Mouse (Mus musculus): Measurements from ENCODE around the gene H2-Q1. TPM values are rescaled to one million over a fixed set of nuclear protein-coding genes. Genes with fewer than 3 reads are reported as not detected.

H2-Q1 gene
- polyA plus RNA-seq (2021; fragmentation: Nextera tagmentation): 0.13 TPM in 1 of 2 replicates, not detected in the other
- long read RNA-seq, experiment 1: 0 reads
- long read RNA-seq, experiment 2, partial matches to known transcripts: 0 of 1 reads
- long read RNA-seq, experiment 2, other reads (novel, unspliced or antisense): 0 of 1 reads

GRCm38 (mm10) chr17:35320327-35321081 is at the start of gene H2-Q1:
TSS of gene H2-Q1 (plus strand) at chr17:35320405.

GRCm38 (mm10) chr17:35342071-35342671 is 22.0 kb downstream of the H2-Q1 start, which contains the start of gene H2-Q2:
TSS of gene H2-Q2 (plus strand) at chr17:35342242.

Other genes with a start within 250 kb of the H2-Q1 start
- 4.4 and 4.6 TPM in 2 replicates for gene Ly6g6e, start 243.5 kb upstream of the H2-Q1 start, polyA plus RNA-seq (2021; fragmentation: Nextera tagmentation)
- 1.2 and 2.3 TPM in 2 replicates for gene Ly6g6d, start 242.3 kb upstream of the H2-Q1 start, polyA plus RNA-seq (2021; fragmentation: Nextera tagmentation)
- 1.2 and 2.1 TPM in 2 replicates for gene Ly6g6f, start 234.8 kb upstream of the H2-Q1 start, polyA plus RNA-seq (2021; fragmentation: Nextera tagmentation)
- 86.3 and 93.9 TPM in 2 replicates for gene Abhd16a, start 231.1 kb upstream of the H2-Q1 start, polyA plus RNA-seq (2021; fragmentation: Nextera tagmentation)
- gene Ly6g5c, start 212.1 kb upstream of the H2-Q1 start, polyA plus RNA-seq (2021; fragmentation: Nextera tagmentation): not detected in 2 replicates
- gene Ly6g5b, start 205.0 kb upstream of the H2-Q1 start, polyA plus RNA-seq (2021; fragmentation: Nextera tagmentation): not detected in 2 replicates
- 16.5 and 19.1 TPM in 2 replicates for gene Gpank1, start 198.9 kb upstream of the H2-Q1 start, polyA plus RNA-seq (2021; fragmentation: Nextera tagmentation)
- gene Csnk2b, start 198.4 kb upstream of the H2-Q1 start, polyA plus RNA-seq (2021; fragmentation: Nextera tagmentation): 212 and 242 TPM in 2 replicates
- 24.7 and 40.7 TPM in 2 replicates for gene D17H6S53E, start 194.0 kb upstream of the H2-Q1 start, polyA plus RNA-seq (2021; fragmentation: Nextera tagmentation)
- gene Apom, start 188.4 kb upstream of the H2-Q1 start, polyA plus RNA-seq (2021; fragmentation: Nextera tagmentation): not detected in 2 replicates
- gene Bag6, start 185.2 kb upstream of the H2-Q1 start, polyA plus RNA-seq (2021; fragmentation: Nextera tagmentation): 68.3 and 90.8 TPM in 2 replicates
- gene Prrc2a, start 155.5 kb upstream of the H2-Q1 start, polyA plus RNA-seq (2021; fragmentation: Nextera tagmentation): 25.5 and 33.2 TPM in 2 replicates
- 37.6 and 39.5 TPM in 2 replicates for gene Aif1, start 144.3 kb upstream of the H2-Q1 start, polyA plus RNA-seq (2021; fragmentation: Nextera tagmentation)
- gene Lst1, start 132.0 kb upstream of the H2-Q1 start, polyA plus RNA-seq (2021; fragmentation: Nextera tagmentation): 28.9 and 30.2 TPM in 2 replicates
- 1.2 and 1.4 TPM in 2 replicates for gene Ltb, start 126.0 kb upstream of the H2-Q1 start, polyA plus RNA-seq (2021; fragmentation: Nextera tagmentation)
- gene Tnf, start 118.4 kb upstream of the H2-Q1 start, polyA plus RNA-seq (2021; fragmentation: Nextera tagmentation): 0.09 and 0.19 TPM in 2 replicates
- gene Lta, start 115.1 kb upstream of the H2-Q1 start, polyA plus RNA-seq (2021; fragmentation: Nextera tagmentation): 0.14 and 0.16 TPM in 2 replicates
- gene Gm16181, start 99.6 kb upstream of the H2-Q1 start, polyA plus RNA-seq (2021; fragmentation: Nextera tagmentation): not detected in 2 replicates
- gene Atp6v1g2, start 86.7 kb upstream of the H2-Q1 start, polyA plus RNA-seq (2021; fragmentation: Nextera tagmentation): 685 and 716 TPM in 2 replicates
- 6.4 and 9.7 TPM in 2 replicates for gene Nfkbil1, start 84.6 kb upstream of the H2-Q1 start, polyA plus RNA-seq (2021; fragmentation: Nextera tagmentation)
- 193 and 215 TPM in 2 replicates for gene Ddx39b, start 78.7 kb upstream of the H2-Q1 start, polyA plus RNA-seq (2021; fragmentation: Nextera tagmentation)
- gene H2-D1, start 57.7 kb upstream of the H2-Q1 start, polyA plus RNA-seq (2021; fragmentation: Nextera tagmentation): 68.9 and 78.2 TPM in 2 replicates
- 0.13 and 0.69 TPM in 2 replicates for gene H2-Q2, start 21.8 kb downstream of the H2-Q1 start, polyA plus RNA-seq (2021; fragmentation: Nextera tagmentation)
- gene H2-Q4, start 59.2 kb downstream of the H2-Q1 start, polyA plus RNA-seq (2021; fragmentation: Nextera tagmentation): 0.09 and 0.36 TPM in 2 replicates
- 1.2 and 1.6 TPM in 2 replicates for gene H2-Q6, start 104.4 kb downstream of the H2-Q1 start, polyA plus RNA-seq (2021; fragmentation: Nextera tagmentation)
- gene H2-Q7, start 118.8 kb downstream of the H2-Q1 start, polyA plus RNA-seq (2021; fragmentation: Nextera tagmentation): 2.5 and 2.7 TPM in 2 replicates
- gene H2-Q10, start 149.7 kb downstream of the H2-Q1 start, polyA plus RNA-seq (2021; fragmentation: Nextera tagmentation): not detected in 2 replicates
- gene Pou5f1, start 185.6 kb downstream of the H2-Q1 start, polyA plus RNA-seq (2021; fragmentation: Nextera tagmentation): not detected in 2 replicates
- gene Tcf19, start 196.4 kb downstream of the H2-Q1 start, polyA plus RNA-seq (2021; fragmentation: Nextera tagmentation): 4.4 and 6.9 TPM in 2 replicates
- 0.92 and 1.5 TPM in 2 replicates for gene Cchcr1, start 196.7 kb downstream of the H2-Q1 start, polyA plus RNA-seq (2021; fragmentation: Nextera tagmentation)
- not detected in 2 replicates for gene Psors1c2, start 212.8 kb downstream of the H2-Q1 start, polyA plus RNA-seq (2021; fragmentation: Nextera tagmentation)
- 0.31 and 0.38 TPM in 2 replicates for gene Cdsn, start 231.7 kb downstream of the H2-Q1 start, polyA plus RNA-seq (2021; fragmentation: Nextera tagmentation)
- gene 2300002M23Rik, start 247.0 kb downstream of the H2-Q1 start, polyA plus RNA-seq (2021; fragmentation: Nextera tagmentation): 0.11 TPM in 1 of 2 replicates, not detected in the other

Measured in layer of hippocampus, adult 6 months (tissue).